Mouse (Mus musculus) stomach, embryonic 16.5 days (tissue): ENCODE results near the gene Parvb. TPM values are rescaled to one million over a fixed set of nuclear protein-coding genes. Genes with fewer than 3 reads are reported as not detected.

Source experiments
- ATAC-seq: fragments of 200-750 bp; cut with Nextera tagmentation; 2 replicates; pipeline ENCODE4 v1.8.0; 2017; ENCODE audit warnings: moderate number of reproducible peaks, moderate TSS enrichment; ENCODE audit not compliant: insufficient read depth, low FRiP score
- H3K27ac ChIP-seq: fragments of 300-500 bp; sonication (generic); 2 replicates; pipeline ENCODE4 v1.5.1; 2014; ENCODE audit warnings: low read length
- H3K27me3 ChIP-seq: fragments of 300-500 bp; sonication (generic); 2 replicates; pipeline ENCODE4 v1.6.1; 2014; ENCODE audit warnings: low read length, control low read depth, mixed read lengths; ENCODE audit not compliant: control insufficient read depth, insufficient read depth
- H3K36me3 ChIP-seq: fragments of 300-500 bp; sonication (generic); 2 replicates; pipeline ENCODE4 v1.6.1; 2014; ENCODE audit warnings: low read length; ENCODE audit not compliant: control insufficient read depth, insufficient read depth
- H3K4me1 ChIP-seq: fragments of 300-500 bp; sonication (generic); 2 replicates; pipeline ENCODE4 v1.6.1; 2014; ENCODE audit warnings: low read length, control low read depth, mixed read lengths; ENCODE audit not compliant: control insufficient read depth, insufficient read depth
- H3K4me2 ChIP-seq: fragments of 300-500 bp; sonication (generic); 2 replicates; pipeline ENCODE4 v1.6.1; 2014; ENCODE audit warnings: low read depth, low read length, mixed read lengths
- H3K4me3 ChIP-seq: fragments of 300-500 bp; sonication (generic); replicated peaks from 2 replicates; pipeline ENCODE4 v1.5.1; 2014; ENCODE audit warnings: mild to moderate bottlenecking, low read length
- H3K9ac ChIP-seq: fragments of 300-500 bp; sonication (generic); 2 replicates; pipeline ENCODE4 v1.6.1; 2014; ENCODE audit warnings: low read length
- H3K9me3 ChIP-seq: fragments of 300-500 bp; sonication (generic); replicated peaks from 2 replicates; pipeline ENCODE4 v1.6.1; 2016; ENCODE audit warnings: low read length, control low read depth; ENCODE audit not compliant: control insufficient read depth
- WGBS: fragments of 180-500 bp; shearing (Covaris S2); extraction: QIAGEN DNeasy Blood & Tissue Kit; methylation state at CpG from one replicate; pipeline ENCODE4 v1.1.7; 2014; 5-methylcytosine and 5-hydroxymethylcytosine counted together
- polyA plus RNA-seq: library from polyadenylated mRNA; unstranded; fragments of >200 nt; fragmentation: Nextera tagmentation; extraction: Ambion mirVana; gene quantifications from 2 replicates; pipeline ENCODE4 v1.2.1, GENCODE M21; 2015

The Parvb gene
- polyA plus RNA-seq, 1 experiment from 2014 or later = 3.2 TPM

- no peak overlapping the region for H3K4me2 ChIP-seq
- no peaks in the 10 kb centered on the region for H3K36me3 ChIP-seq
- no peak overlapping the region for H3K9ac ChIP-seq
- H3K9me3 ChIP-seq = no peaks in the 10 kb centered on the region
- no peak for ATAC-seq
- no peaks in the 10 kb centered on the region for H3K27me3 ChIP-seq
- no peak overlapping the region for H3K4me3 ChIP-seq
- H3K27ac ChIP-seq = no peak overlapping the region
- 81% methylated on average over 9 of the region's 9 CpGs for WGBS
- H3K4me1 ChIP-seq = 0 out of 2 replicates have a peak, but pooled peaks cover 2% of the 10 kb centered on the region
These were observed 26.9 kb downstream of the Parvb start for GRCm38 (mm10) chr15:84258602-84259355.

- H3K27me3 ChIP-seq = no peaks in the 10 kb centered on the region
- H3K36me3 ChIP-seq = no peaks in the 10 kb centered on the region
- no peak overlapping the region for H3K27ac ChIP-seq
- WGBS = 31% methylated on average over 22 of the region's 22 CpGs
- H3K4me2 ChIP-seq = peak overlapping the region; percentile 8; the same call in 1 of the 2 replicates
- no peak overlapping the region for H3K9ac ChIP-seq
- ATAC-seq = peak; percentile 26; the same call in 1 of the 2 replicates
- 0 out of 2 replicates have a peak, but pooled peaks cover 2% of the 10 kb centered on the region for H3K4me1 ChIP-seq
- H3K9me3 ChIP-seq = no peaks in the 10 kb centered on the region
- H3K4me3 ChIP-seq = no peak overlapping the region
These were observed 28.4 kb downstream of the Parvb start for GRCm38 (mm10) chr15:84260123-84260822.

GRCm38 (mm10) chr15:84262630-84263029 lies 30.8 kb downstream of the Parvb start:
- ATAC-seq = no peak
- 91% methylated on average over 6 of the region's 6 CpGs for WGBS
- no peaks in the 10 kb centered on the region for H3K36me3 ChIP-seq
- H3K27me3 ChIP-seq = no peaks in the 10 kb centered on the region
- no peak overlapping the region for H3K27ac ChIP-seq
- no peaks in the 10 kb centered on the region for H3K9me3 ChIP-seq
- H3K9ac ChIP-seq = no peak overlapping the region
- no peak overlapping the region for H3K4me3 ChIP-seq
- no peak overlapping the region for H3K4me2 ChIP-seq
- H3K4me1 ChIP-seq = no peaks in the 10 kb centered on the region

- Histone ChIP-seq H3K9ac (no peak overlapping the region), H3K27ac (no peak overlapping the region), H3K27me3 (no peaks in the 10 kb centered on the region), H3K36me3 (no peaks in the 10 kb centered on the region), H3K4me2 (no peak overlapping the region), H3K4me1 (no peaks in the 10 kb centered on the region), H3K9me3 (no peaks in the 10 kb centered on the region), H3K4me3 (no peak overlapping the region)
- WGBS = 44% methylated on average over 2 of the region's 2 CpGs
- no peak for ATAC-seq
These were observed 31.7 kb downstream of the Parvb start for GRCm38 (mm10) chr15:84263573-84263972.

GRCm38 (mm10) chr15:84265141-84265540 lies 33.3 kb downstream of the Parvb start:
- Histone ChIP-seq H3K9me3 (no peaks in the 10 kb centered on the region), H3K4me3 (no peak overlapping the region), H3K27ac (no peak overlapping the region), H3K4me1 (no peaks in the 10 kb centered on the region), H3K36me3 (no peaks in the 10 kb centered on the region), H3K4me2 (no peak overlapping the region), H3K27me3 (no peaks in the 10 kb centered on the region), H3K9ac (no peak overlapping the region)
- WGBS = 70% methylated on average over 11 of the region's 11 CpGs
- ATAC-seq = no peak

- ATAC-seq = no peak
- no peaks in the 10 kb centered on the region for H3K27me3 ChIP-seq
- WGBS = 78% methylated on average over 4 of the region's 4 CpGs
- no peaks in the 10 kb centered on the region for H3K36me3 ChIP-seq
- no peak overlapping the region for H3K9ac ChIP-seq
- H3K4me3 ChIP-seq = no peak overlapping the region
- no peaks in the 10 kb centered on the region for H3K4me1 ChIP-seq
- no peak overlapping the region for H3K4me2 ChIP-seq
- H3K9me3 ChIP-seq = no peaks in the 10 kb centered on the region
- no peak overlapping the region for H3K27ac ChIP-seq
These were observed 34.4 kb downstream of the Parvb start for GRCm38 (mm10) chr15:84266290-84266689.

- Histone ChIP-seq H3K4me3 (no peak overlapping the region), H3K4me1 (no peaks in the 10 kb centered on the region), H3K4me2 (no peak overlapping the region), H3K36me3 (no peaks in the 10 kb centered on the region), H3K27ac (no peak overlapping the region), H3K9me3 (no peaks in the 10 kb centered on the region), H3K9ac (no peak overlapping the region), H3K27me3 (no peaks in the 10 kb centered on the region)
- WGBS = 89% methylated on average over 11 of the region's 11 CpGs
- ATAC-seq = no peak
These were observed 35.9 kb downstream of the Parvb start for GRCm38 (mm10) chr15:84267720-84268260.

- Histone ChIP-seq H3K4me3 (no peak overlapping the region), H3K9me3 (no peaks in the 10 kb centered on the region), H3K27me3 (no peaks in the 10 kb centered on the region), H3K4me1 (no peaks in the 10 kb centered on the region), H3K36me3 (no peaks in the 10 kb centered on the region), H3K27ac (no peak overlapping the region), H3K9ac (no peak overlapping the region), H3K4me2 (no peak overlapping the region)
- 72% methylated on average over 10 of the region's 10 CpGs for WGBS
- ATAC-seq = no peak
These were observed 37.3 kb downstream of the Parvb start for GRCm38 (mm10) chr15:84269107-84269633.

- ATAC-seq = no peak
- no peaks in the 10 kb centered on the region for H3K4me1 ChIP-seq
- no peaks in the 10 kb centered on the region for H3K36me3 ChIP-seq
- WGBS = 71% methylated on average over 5 of the region's 5 CpGs
- no peak overlapping the region for H3K4me2 ChIP-seq
- H3K27ac ChIP-seq = no peak overlapping the region
- H3K4me3 ChIP-seq = no peak overlapping the region
- no peaks in the 10 kb centered on the region for H3K27me3 ChIP-seq
- H3K9ac ChIP-seq = no peak overlapping the region
- no peaks in the 10 kb centered on the region for H3K9me3 ChIP-seq
These were observed 38.2 kb downstream of the Parvb start for GRCm38 (mm10) chr15:84270032-84270431.
